Mouse (Mus musculus): ENCODE results near the gene Pgp.

Pgp gene

GRCm38 (mm10) chr17:24485090-24485860 is 15.1 kb downstream of the Pgp start:
- DNase-seq: peak; percentile 23

GRCm38 (mm10) chr17:24488186-24488661 is 18.0 kb downstream of the Pgp start, which contains the start of gene Caskin1:
Caskin1 (plus strand) TSS chr17:24488601.
- DNase-seq: peak; percentile 82

GRCm38 (mm10) chr17:24488662-24489264 is 18.6 kb downstream of the Pgp start:
- peak; percentile 80 for DNase-seq

GRCm38 (mm10) chr17:24489265-24490030 is 19.3 kb downstream of the Pgp start:
- DNase-seq: peak; percentile 35

- DNase-seq: peak; percentile 27
These were observed 20.2 kb downstream of the Pgp start for GRCm38 (mm10) chr17:24490399-24490798.

GRCm38 (mm10) chr17:24494627-24495335 is 24.6 kb downstream of the Pgp start:
- peak; percentile 79 for DNase-seq

- no peak for DNase-seq
These were observed 25.3 kb downstream of the Pgp start for GRCm38 (mm10) chr17:24495443-24495842.

GRCm38 (mm10) chr17:24496026-24496425 is 25.8 kb downstream of the Pgp start:
- no peak for DNase-seq

GRCm38 (mm10) chr17:24502208-24502607 is 32.0 kb downstream of the Pgp start:
- peak; percentile 64 for DNase-seq

GRCm38 (mm10) chr17:24504085-24504484 is 33.9 kb downstream of the Pgp start:
- DNase-seq: no peak

- DNase-seq: peak; percentile 50
These were observed 35.2 kb downstream of the Pgp start for GRCm38 (mm10) chr17:24505286-24505955.

- peak; percentile 38 for DNase-seq
These were observed 36.3 kb downstream of the Pgp start for GRCm38 (mm10) chr17:24506332-24507070.

GRCm38 (mm10) chr17:24507129-24507664 is 37.0 kb downstream of the Pgp start:
- DNase-seq: no peak

- no peak for DNase-seq
These were observed 37.7 kb downstream of the Pgp start for GRCm38 (mm10) chr17:24507806-24508460.

GRCm38 (mm10) chr17:24513609-24514008 is 43.4 kb downstream of the Pgp start:
- peak; percentile 70 for DNase-seq

GRCm38 (mm10) chr17:24514270-24515257 is 44.4 kb downstream of the Pgp start:
- DNase-seq: no peak

- no peak for DNase-seq
These were observed 50.3 kb downstream of the Pgp start for GRCm38 (mm10) chr17:24520450-24520849.

Measured in retina, postnatal 1 day (tissue).